Mouse (Mus musculus) myocyte (in vitro differentiated cells): ENCODE measurements around the gene H2-Q4. TPM values are rescaled to one million over a fixed set of nuclear protein-coding genes. Genes with fewer than 3 reads are reported as not detected.
"Not testable (repeated sequence)": the region's sequence is repeated elsewhere in the genome, so short reads cannot be mapped to it uniquely, and the experiment has no call there.

Source experiments
- H3K27me3 ChIP-seq: one replicate; pipeline ENCODE4 v1.6.1; 2011; ENCODE audit not compliant: control insufficient read depth, insufficient read depth, insufficient read length
- H3K36me3 ChIP-seq: one replicate; pipeline ENCODE4 v1.6.1; 2011; ENCODE audit not compliant: control insufficient read depth, insufficient read depth
- H3K4me2 ChIP-seq: one replicate; pipeline ENCODE4 v1.6.1; 2011; ENCODE audit warnings: low read depth, control low read depth
- H3K4me3 ChIP-seq: one replicate; pipeline ENCODE4 v1.5.1; 2011; ENCODE audit warnings: mild to moderate bottlenecking, control low read depth, moderate library complexity
- H3K79me2 ChIP-seq: one replicate; pipeline ENCODE4 v1.6.1; 2011; ENCODE audit not compliant: control insufficient read depth, insufficient read depth
- H3ac ChIP-seq: one replicate; pipeline ENCODE4 v1.6.1; 2011; ENCODE audit not compliant: control insufficient read depth, insufficient read length
- E2F4 ChIP-seq: IDR thresholded peaks from one replicate; pipeline ENCODE4 v1.6.1; 2011; ENCODE audit warnings: mild to moderate bottlenecking, control low read depth, moderate library complexity; ENCODE audit not compliant: insufficient read depth
- MAX ChIP-seq: IDR thresholded peaks from one replicate; pipeline ENCODE4 v1.6.1; 2011; ENCODE audit warnings: low read depth, mild to moderate bottlenecking, control low read depth
- MYOD1 ChIP-seq, 3 experiments: IDR thresholded peaks; one replicate each; pipeline ENCODE4 v1.6.1; 2011; ENCODE audit warnings: control low read depth in 2 of 3, low read depth in 2 of 3, mild to moderate bottlenecking in 2 of 3, moderate library complexity in 1 of 3; ENCODE audit not compliant: insufficient read length in 2 of 3, control insufficient read depth in 1 of 3
- MYOG ChIP-seq, 3 experiments: IDR thresholded peaks; one replicate each; pipeline ENCODE4 v1.6.1; 2011; ENCODE audit warnings: control low read depth in 2 of 3, low read depth in 2 of 3, mild to moderate bottlenecking in 2 of 3; ENCODE audit not compliant: insufficient read length in 2 of 3, control insufficient read depth in 1 of 3, insufficient read depth in 1 of 3
- POLR2A ChIP-seq: IDR thresholded peaks from one replicate; pipeline ENCODE4 v1.6.1; 2011; ENCODE audit warnings: low read depth, mild to moderate bottlenecking, control low read depth, moderate library complexity; ENCODE audit not compliant: insufficient read length
- POLR2AphosphoS2 ChIP-seq: IDR thresholded peaks from one replicate; pipeline ENCODE4 v1.6.1; 2011; ENCODE audit warnings: low read depth, control low read depth; ENCODE audit not compliant: insufficient read length
- REST ChIP-seq: IDR thresholded peaks from one replicate; pipeline ENCODE4 v1.6.1; 2011; ENCODE audit warnings: mild to moderate bottlenecking, control low read depth, moderate library complexity; ENCODE audit not compliant: insufficient read depth, insufficient read length
- TCF12 ChIP-seq: IDR thresholded peaks from one replicate; pipeline ENCODE4 v1.6.1; 2011; ENCODE audit warnings: mild to moderate bottlenecking, control low read depth; ENCODE audit not compliant: poor library complexity, insufficient read depth, severe bottlenecking
- TCF3 ChIP-seq: IDR thresholded peaks from one replicate; pipeline ENCODE4 v1.6.1; 2011; ENCODE audit warnings: low read depth, control low read depth; ENCODE audit not compliant: insufficient read length
- USF1 ChIP-seq: IDR thresholded peaks from one replicate; pipeline ENCODE4 v1.6.1; 2011; ENCODE audit warnings: low read depth, mild to moderate bottlenecking, control low read depth, moderate library complexity
- polyA plus RNA-seq: library from polyadenylated mRNA; unstranded; fragments of >200 nt; fragmentation: generic; extraction: Trizol; gene quantifications from one replicate; pipeline ENCODE4 v1.2.1, GENCODE M21; 2012; ENCODE audit warnings: missing spikeins

Gene H2-Q4
- polyA plus RNA-seq, 1 experiment, result 8.3 TPM

- Histone ChIP-seq H3K4me2 (no peak overlapping the region), H3K79me2 (no peaks in the 10 kb centered on the region), H3K36me3 (no peaks in the 10 kb centered on the region), H3ac (no peak overlapping the region), H3K27me3 (no peaks in the 10 kb centered on the region), H3K4me3 (no peak overlapping the region)
- TF ChIP-seq USF1 (no peak), POLR2AphosphoS2 (no peak), TCF12 (no peak), REST (no peak), MAX (no peak), TCF3 (no peak), MYOD1 (IDR thresholded peaks at IDR 0.05; ENCODE audit: control insufficient read depth in 1 of 3, insufficient read length in 2 of 3, low read depth in 2 of 3) (no peak), POLR2A (no peak), E2F4 (no peak), MYOG (IDR thresholded peaks at IDR 0.05; ENCODE audit: control insufficient read depth in 1 of 3, insufficient read depth in 1 of 3, insufficient read length in 2 of 3, low read depth in 2 of 3) (no peak)
These were observed 39.4 kb downstream of the H2-Q4 start for GRCm38 (mm10) chr17:35418772-35419171.

GRCm38 (mm10) chr17:35419564-35419963 is 40.1 kb downstream of the H2-Q4 start:
- H3K27me3 ChIP-seq, H3K4me3 ChIP-seq, H3ac ChIP-seq, H3K79me2 ChIP-seq, H3K36me3 ChIP-seq, H3K4me2 ChIP-seq: not testable (repeated sequence)

DNA sequence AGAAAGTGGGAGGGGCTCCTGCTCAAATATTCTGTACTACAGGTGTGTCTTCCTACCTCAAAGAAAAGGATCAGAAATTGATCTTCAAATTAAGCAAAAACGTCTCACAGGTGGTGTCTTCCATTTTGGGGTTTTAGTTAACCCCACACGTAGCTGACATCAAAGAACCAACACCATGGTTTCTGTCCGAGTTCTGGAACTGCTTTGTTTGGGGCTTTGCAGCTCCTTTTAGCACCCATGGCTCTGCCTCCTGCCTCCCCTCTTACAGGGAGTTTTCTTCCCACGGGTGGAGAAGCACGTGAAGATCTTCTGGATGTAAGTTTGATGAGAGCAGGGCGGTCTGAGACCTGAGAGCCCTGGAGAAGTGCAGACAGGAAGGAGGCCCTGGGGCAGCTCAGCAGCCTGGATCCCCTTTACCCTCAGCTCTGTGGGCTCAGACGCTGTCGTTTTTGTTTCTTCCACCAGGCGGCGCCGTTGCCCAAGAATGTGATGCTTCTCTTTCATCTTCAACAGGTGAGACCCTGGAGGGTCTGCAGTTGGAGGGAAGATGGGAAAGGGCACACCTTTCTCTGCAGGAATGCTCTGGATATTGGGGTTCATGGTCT is 40.9 kb downstream of the H2-Q4 start:
- H3K4me3 ChIP-seq, H3K4me2 ChIP-seq, H3K36me3 ChIP-seq, H3K27me3 ChIP-seq, H3ac ChIP-seq, H3K79me2 ChIP-seq: not testable (repeated sequence)

GRCm38 (mm10) chr17:35421331-35421730 is 41.9 kb downstream of the H2-Q4 start:
- H3K79me2 ChIP-seq, H3K36me3 ChIP-seq, H3ac ChIP-seq, H3K4me2 ChIP-seq, H3K4me3 ChIP-seq, H3K27me3 ChIP-seq: not testable (repeated sequence)

DNA sequence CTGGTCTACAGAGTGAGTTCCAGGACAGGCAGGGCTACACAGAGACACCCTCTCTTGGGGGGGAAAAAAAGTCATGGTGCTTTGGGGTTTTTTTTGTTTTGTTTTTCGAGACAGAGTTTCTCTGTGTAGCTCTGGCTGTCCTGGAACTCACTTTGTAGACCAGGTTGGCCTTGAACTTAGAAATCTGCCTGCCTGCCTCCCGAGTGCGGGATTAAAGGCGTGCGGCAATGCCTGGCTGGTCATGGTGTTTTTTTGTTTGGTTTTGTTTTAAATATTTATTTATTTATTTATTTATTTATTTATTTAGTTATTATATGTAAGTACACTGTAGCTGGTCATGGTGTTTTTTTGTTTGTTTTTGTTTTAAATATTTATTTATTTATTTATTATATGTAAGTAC is 42.9 kb downstream of the H2-Q4 start:
- H3K79me2 ChIP-seq, H3ac ChIP-seq, H3K4me3 ChIP-seq, H3K4me2 ChIP-seq, H3K36me3 ChIP-seq, H3K27me3 ChIP-seq: not testable (repeated sequence)

DNA sequence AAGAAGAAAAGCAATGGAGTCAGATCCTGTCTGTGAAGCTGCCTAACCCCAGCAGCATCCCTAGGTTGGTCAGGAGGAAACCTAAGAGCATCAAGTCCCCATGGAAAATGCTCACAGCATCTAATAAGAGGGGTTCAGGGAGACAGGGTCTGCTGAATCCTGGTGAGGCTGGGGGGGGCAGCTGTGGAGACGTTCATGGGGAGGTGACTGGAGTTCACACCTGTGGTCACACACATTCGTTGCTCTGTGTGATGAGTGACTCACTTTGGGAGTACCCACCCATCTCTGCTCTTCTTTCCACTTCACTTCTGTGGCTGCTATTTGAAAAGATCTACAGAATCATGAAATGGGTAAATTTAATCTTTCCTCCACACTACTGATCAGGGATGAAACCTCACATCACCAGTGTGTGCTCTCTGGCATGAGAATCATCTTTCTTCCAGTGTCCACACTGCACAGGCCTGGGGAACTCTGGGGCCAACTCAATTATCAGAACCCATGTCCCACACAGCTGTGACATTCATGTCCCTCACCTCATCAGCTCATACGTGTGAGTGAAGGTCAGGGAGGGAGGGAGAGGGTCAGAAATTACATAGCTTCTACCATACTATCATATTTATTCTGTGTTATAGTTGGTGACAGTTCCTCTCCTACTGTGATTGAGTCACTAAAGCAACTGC is 43.9 kb downstream of the H2-Q4 start:
- not testable (repeated sequence) for H3K79me2 ChIP-seq, H3K4me3 ChIP-seq, H3K4me2 ChIP-seq, H3K36me3 ChIP-seq, H3ac ChIP-seq, H3K27me3 ChIP-seq

DNA sequence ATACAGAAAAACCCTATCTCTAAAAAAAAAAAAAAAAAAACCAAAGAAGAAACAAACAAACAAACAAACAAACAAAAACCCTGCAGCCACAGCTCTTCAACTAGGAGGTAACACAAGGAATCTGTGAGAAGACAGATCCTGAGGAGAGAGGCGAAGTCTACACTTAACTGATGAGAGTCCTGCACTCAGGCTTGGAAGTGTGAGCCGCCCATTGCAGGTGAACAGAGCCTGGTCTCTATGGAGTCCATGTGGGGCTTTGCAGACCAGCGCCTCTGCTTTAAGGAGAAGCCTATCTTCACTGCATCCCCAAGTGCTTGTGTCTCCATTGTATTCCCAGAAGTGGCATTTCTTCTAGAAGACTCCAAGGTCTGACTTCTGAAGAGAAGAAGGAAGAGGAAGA is 44.7 kb downstream of the H2-Q4 start:
- H3ac ChIP-seq, H3K4me3 ChIP-seq, H3K36me3 ChIP-seq, H3K4me2 ChIP-seq, H3K79me2 ChIP-seq, H3K27me3 ChIP-seq: not testable (repeated sequence)

GRCm38 (mm10) chr17:35424624-35425416 is 45.4 kb downstream of the H2-Q4 start, which contains the start of gene H2-Q6:
Gene H2-Q6 (plus strand): TSS chr17:35424850.
- H3ac ChIP-seq, H3K4me2 ChIP-seq, H3K79me2 ChIP-seq, H3K36me3 ChIP-seq, H3K4me3 ChIP-seq, H3K27me3 ChIP-seq: not testable (repeated sequence)

GRCm38 (mm10) chr17:35425474-35425873 is 46.1 kb downstream of the H2-Q4 start:
- not testable (repeated sequence) for H3K4me2 ChIP-seq, H3K36me3 ChIP-seq, H3K27me3 ChIP-seq, H3K79me2 ChIP-seq, H3K4me3 ChIP-seq, H3ac ChIP-seq

DNA sequence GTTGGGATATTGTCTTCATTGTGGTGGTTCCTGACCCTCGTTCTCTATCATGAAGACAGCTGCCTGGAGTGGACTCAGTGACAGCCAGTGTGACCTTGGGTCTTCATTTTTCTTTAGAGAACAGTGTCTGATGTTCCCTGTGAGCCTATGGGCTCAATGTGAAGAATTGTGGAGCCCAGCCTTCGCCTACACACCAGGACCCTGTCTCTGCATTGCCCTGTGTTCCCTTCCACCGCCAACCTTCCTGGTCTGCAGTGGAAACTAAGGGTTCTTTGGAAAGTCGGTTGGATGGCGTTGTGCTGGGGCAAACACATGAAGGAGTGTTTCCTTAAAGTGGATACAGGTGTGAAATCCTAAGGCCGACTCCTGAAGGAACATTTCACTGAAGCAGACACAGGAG is 49.5 kb downstream of the H2-Q4 start:
- not testable (repeated sequence) for H3K4me2 ChIP-seq, H3K79me2 ChIP-seq, H3K27me3 ChIP-seq, H3K4me3 ChIP-seq, H3ac ChIP-seq, H3K36me3 ChIP-seq
